ENCODE assay signal across 9 mouse cellular contexts in genomic region chr10:43043351-43044209, GRCm38 (mm10).
A peak's percentile ranks its signal among the peaks of the same experiment; 100 is the strongest.
DNase-seq lines count a peak whose midpoint lies in the region; ATAC-seq lines count a peak whose summit lies in the region.
"Had no signal": no experiment of that assay in that cellular context is flagged by ENCODE, and none has a peak within 500 bp of the region (broad histone marks: within the 10 kb centered on the region; RNA-seq: fewer than 3 reads in every experiment).

No protein-coding gene starts in this region.

- no peak overlapping the region; the same call in 1 of the 2 replicates for H3K9ac ChIP-seq in limb, embryonic 12.5 days (replicated peaks)

- 28% methylated on average over 7 of the region's 7 CpGs for WGBS in limb, embryonic 12.5 days

- no peaks in the 10 kb centered on the region for H3K27me3 ChIP-seq in limb, embryonic 12.5 days
- H3K27me3 ChIP-seq: Patski had no signal

- no peak overlapping the region for H3K4me2 ChIP-seq in limb, embryonic 12.5 days

- ATAC-seq in limb, embryonic 12.5 days (ENCODE audit: insufficient number of reproducible peaks, insufficient read depth, low FRiP score, low TSS enrichment, low read depth): peak; percentile 76; the same call in 1 of the 2 replicates
- ATAC-seq in erythroblast, adult 5-6 weeks (replicated peaks; ENCODE audit: low FRiP score, poor library complexity, severe bottlenecking): no peak
- ATAC-seq: Patski had no signal

- H3K4me1 ChIP-seq in limb, embryonic 12.5 days (replicated peaks): peaks cover 33% of the 10 kb centered on the region

- H3K9me3 ChIP-seq in limb, embryonic 12.5 days: 0 out of 2 replicates have a peak, but pooled peaks cover 3% of the 10 kb centered on the region

- H3K36me3 ChIP-seq in limb, embryonic 12.5 days: peaks cover 9% of the 10 kb centered on the region; the same call in 1 of the 2 replicates

- no peak overlapping the region for H3K4me3 ChIP-seq in limb, embryonic 12.5 days (replicated peaks)

- H3K27ac ChIP-seq in limb, embryonic 12.5 days: peak overlapping the region; percentile 87

- peak; percentile 17 for DNase-seq in lung, postnatal 10 days
- no peak for DNase-seq in lung, postnatal 14 days
- DNase-seq in heart, adult 9 months (ENCODE audit: low spot score in 2 of 2): peak; percentile 54 to 72
- no peak for DNase-seq in natural killer cell, adult 2 months (ENCODE audit: low spot score in 2 of 2)
- DNase-seq in gastrocnemius, postnatal 25 days: no peak
- no peak for DNase-seq in layer of hippocampus, postnatal 36 days

Comparison
In these comparisons a context has a peak if more than half of its experiments do, and no peak if none do; other contexts are left out.
1. DNase-seq: peak in lung, postnatal 10 days (single experiment) and heart, adult 9 months (2 of 2); none in lung, postnatal 14 days (single experiment), natural killer cell, adult 2 months (0 of 2), gastrocnemius, postnatal 25 days (single experiment) and layer of hippocampus, postnatal 36 days (0 of 2).